Mouse (Mus musculus) frontal cortex, adult (tissue): ENCODE data around the gene Acot7.

Experiments used
- ATAC-seq: cut with Nextera tagmentation; 2 replicates; pipeline ENCODE4 v1.9.2; 2017; ENCODE audit warnings: mild to moderate bottlenecking, moderate library complexity, mixed read lengths; ENCODE audit not compliant: low TSS enrichment

The Acot7 gene

DNA sequence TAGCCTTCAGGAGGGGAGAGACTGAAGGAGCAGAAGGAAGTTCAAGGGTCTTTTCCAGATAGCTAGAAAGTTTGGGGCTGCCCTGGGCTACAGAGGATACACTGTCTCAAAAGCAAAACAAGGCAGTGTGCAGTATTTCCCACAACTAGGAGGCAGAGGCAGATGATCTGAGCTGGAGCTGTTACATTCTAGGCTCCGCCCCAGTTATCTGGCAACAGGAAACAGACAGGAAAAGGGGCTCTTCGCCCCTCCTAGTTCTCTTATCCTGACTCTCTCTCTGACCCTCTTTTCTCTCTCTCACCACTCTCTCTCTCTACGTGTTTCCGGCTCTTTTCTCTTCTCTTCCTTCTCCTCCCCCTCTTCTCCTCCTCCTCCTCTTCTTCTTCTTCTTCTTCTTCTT, 118.0 kb downstream of the Acot7 start:
- no peak for ATAC-seq

DNA sequence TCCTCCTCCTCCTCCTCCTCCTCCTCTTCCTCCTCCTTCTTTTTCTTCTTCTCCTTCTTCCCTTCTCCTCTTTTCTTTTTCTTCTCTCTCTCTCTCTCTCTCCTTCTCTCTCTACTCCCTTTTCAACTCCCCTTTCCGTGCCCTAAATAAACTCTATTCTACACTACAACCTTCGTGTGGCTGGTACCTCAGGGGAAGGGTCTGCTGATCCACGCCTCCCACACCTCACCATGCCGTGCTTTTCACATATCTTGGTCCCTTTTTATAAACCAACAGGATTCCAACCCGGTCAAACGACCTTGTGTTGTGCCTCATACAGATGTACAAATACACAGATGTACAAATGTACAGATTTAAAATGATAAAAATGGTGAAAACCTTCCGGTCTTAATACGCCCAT, 118.4 kb downstream of the Acot7 start:
- ATAC-seq: no peak

DNA sequence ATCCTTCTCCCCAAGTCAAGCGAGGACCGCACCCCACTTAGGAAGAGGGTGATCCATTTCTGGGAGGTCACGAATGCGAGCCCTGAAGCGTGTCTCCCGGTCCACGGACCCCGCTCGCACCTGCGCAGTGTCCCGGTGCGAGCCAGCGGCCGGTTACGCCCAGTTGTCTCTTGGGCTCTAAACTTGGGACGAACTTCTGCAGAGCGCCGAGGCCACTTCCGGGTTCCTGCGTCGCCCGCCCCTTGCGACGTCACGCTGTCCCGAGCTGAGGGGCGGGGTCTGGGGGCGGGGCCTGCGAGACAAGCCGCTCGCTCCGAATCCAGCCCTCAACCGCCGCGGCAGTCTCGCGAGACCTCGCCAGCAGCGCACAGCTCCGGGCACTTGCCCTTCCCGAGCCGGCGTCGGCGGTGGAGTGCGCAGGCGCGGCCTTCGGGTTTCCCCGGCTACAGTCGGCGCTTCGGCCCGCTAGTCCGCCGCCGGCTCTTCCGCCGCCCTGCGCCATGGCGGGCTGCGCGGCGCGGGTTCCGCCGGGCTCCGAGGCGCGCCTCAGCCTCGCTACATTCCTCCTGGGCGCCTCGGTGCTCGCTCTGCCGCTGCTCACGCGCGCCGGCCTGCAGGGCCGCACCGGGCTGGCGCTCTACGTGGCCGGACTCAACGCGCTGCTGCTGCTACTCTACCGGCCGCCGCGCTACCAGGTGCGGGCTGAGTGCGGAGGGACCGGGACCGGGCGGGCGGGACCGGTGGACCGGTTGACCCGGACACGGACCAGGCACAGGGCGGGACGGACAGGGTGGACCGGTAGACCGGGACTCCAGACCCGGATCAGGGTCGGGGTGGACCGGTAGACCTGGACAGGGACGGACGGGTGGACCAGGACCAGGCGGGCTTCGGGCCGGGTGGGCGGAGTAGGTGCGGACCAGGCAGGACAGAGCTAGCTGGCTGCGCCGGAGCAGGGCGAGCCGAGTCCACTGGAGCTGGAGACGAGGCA, 119.2 kb downstream of the Acot7 start, which contains the start of gene Icmt:
TSS of gene Icmt (plus strand) at position 354 of the 988 bp plus-strand sequence.
- ATAC-seq: peak; percentile 93

DNA sequence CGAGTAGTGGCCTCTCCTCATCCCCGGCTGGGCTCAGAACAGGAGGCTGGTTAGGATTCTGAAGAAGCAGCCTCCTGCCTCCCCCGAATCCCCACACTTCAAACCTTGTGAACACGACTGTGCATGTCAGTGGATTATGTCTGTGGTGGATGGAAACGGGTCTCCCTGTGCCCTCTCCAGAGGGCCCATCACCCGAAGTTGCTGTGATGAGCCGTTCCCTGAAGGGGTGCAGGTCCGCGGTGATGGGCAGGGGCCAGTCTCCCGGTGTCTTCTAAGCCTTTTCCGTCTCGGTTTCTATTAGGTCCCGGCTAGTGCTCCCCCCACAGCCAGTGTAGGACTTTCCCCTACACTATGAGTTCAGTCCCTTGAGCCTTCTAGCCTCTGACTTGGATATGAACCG, 120.9 kb downstream of the Acot7 start:
- no peak for ATAC-seq

DNA sequence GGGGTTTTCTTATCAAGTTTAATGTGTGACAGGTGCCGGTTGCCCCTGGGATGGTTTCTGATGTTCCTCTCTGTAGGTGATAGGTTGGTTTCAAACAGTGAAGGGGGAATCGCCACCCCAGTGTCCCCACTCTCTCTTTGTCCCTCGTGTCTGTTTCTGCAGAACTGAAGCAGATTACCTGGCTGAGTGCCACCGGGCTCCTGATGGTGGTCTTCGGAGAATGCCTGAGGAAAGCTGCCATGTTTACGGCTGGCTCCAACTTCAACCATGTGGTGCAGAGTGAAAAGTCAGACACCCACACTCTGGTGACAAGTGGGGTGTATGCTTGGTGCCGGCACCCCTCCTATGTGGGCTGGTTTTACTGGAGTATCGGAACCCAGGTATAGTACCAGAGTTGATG, 122.4 kb downstream of the Acot7 start:
- ATAC-seq: no peak

DNA sequence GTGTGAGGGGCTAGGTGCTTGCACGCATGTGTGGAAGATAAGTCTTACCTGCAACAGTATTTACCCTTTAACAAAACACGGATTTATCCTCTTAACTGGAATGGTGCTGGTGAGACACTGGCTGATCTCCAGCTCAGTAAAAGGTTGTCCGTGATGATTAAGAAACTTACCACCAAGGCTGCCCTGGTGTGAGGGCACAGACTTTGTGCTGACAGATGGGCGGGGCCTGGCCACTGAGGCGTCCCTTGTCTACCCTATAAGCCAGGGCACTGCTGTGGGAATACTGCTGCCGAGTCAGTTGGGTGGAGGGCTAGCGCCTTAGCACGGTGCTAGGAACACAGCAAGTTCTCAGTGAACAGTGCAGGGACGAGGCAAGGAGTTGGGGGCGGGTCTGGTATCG, 124.1 kb downstream of the Acot7 start:
- no peak for ATAC-seq

DNA sequence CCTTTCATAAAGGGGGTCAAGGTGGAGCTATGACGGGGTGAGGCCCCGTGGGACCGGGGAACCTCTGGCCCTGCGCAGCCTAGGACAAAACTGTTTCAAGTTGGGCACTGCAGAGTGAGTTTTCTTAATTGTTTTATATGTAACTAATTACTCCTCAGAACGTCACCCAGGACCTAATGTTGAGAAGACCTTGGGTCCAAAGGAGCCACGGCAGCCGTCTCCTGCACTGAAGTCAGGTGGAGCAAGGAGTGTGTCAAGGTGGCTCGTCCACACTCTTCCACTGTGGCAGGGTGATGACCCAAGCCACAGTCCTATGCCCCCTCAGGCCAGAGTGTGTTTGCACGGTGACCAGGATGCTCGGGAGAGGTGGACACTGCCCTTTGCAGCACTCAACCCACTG, 125.2 kb downstream of the Acot7 start:
- no peak for ATAC-seq

DNA sequence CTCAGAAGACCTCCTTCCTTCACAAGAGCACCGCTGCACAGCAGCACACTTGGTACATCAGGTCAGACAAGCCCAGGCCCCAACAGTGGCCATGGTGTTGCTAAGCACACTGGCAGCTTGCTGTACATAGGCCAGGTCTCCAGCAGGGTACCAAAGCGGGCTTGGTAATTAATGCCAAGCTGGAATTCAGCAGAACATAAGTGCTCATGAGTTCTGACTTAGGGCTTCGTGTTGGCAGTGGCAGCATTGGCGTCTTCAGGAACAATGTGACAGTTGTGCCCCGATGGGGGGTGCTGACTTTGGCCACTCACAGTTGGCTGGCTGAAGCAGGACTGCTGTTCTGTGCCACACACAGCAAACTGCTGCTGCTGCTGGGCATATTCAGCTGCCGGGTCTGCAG, 126.8 kb downstream of the Acot7 start:
- no peak for ATAC-seq

DNA sequence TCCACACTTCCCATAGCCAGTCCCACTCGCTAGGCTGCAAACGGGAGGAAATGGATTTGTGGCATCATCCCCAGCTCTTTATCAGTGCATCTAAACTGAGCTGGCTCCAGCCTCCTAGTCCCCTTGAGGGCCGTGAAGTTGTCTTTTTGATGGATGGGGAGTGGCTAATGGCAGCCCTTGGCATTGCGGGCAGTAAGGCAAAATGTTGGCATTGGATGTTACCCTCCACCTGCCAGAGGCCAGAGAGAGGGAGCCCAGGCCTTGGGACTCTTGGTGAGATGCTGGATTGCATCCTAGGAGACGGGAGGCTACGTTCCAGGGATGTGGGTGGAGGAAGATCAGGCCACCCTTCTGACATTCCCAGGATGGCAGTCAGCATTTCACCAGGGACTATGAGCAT, 128.1 kb downstream of the Acot7 start:
- no peak for ATAC-seq

DNA sequence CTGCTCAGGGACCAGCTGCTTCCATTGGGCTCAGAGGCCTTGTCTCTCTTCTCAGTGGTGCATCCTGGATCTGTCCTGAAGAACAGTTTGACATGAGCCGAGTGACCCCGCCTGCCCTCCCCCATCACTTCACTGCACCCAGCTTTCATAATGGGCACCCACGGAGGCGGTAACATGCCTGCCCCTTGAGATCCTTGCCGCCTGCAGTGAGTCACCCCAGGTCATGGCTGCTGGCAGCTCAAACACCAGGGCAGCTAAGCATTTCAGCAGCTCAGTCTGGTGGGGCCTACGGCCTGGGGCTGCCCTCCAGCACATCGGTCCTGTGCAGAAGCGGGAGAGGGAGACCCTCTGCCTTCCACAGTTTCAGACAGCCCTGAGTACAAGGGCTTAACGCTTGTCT, 129.6 kb downstream of the Acot7 start:
- no peak for ATAC-seq

DNA sequence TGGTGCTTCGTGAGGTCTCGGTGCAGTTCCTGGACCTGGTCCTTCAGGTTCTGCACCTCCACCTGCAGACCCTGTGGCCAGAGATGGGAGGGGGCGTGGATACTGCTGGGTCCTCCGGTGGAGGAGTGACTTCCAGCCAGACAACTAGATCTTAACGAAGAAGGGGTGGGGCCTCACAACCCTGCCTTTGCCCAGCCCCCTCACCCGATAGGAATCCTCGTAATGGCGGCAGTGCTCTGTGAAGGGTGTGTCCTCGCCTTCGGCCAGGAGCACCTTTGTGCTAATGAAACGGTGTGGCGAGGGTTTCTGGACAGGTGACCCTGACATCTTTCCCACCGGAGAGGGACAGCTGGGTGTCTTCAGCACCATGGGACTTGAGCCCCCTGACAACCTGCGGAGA, 134.3 kb downstream of the Acot7 start:
- no peak for ATAC-seq

DNA sequence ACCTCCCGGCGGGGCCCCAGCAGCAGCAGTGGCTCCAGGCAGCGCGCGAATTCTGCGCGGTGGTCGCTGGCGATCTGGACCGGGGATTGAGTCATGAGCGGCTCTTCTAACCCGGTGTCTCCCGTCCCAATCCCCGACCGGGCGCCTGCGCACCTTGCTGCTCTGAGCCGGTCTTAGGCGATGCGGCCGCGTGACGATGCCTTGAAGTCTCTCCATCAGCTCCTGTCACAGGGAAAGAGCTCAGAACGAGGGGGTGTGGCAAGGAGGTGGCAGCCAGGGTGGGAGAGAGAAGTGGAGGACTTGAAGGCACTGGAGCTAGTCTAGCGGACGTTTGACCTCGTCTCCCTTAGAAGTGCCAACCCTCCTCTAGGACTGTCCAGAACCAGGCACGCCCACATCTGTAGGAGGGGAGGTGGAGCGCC, 135.3 kb downstream of the Acot7 start:
- ATAC-seq: 0 out of 2 replicates have a peak, but pooled peaks have one; percentile 26

DNA sequence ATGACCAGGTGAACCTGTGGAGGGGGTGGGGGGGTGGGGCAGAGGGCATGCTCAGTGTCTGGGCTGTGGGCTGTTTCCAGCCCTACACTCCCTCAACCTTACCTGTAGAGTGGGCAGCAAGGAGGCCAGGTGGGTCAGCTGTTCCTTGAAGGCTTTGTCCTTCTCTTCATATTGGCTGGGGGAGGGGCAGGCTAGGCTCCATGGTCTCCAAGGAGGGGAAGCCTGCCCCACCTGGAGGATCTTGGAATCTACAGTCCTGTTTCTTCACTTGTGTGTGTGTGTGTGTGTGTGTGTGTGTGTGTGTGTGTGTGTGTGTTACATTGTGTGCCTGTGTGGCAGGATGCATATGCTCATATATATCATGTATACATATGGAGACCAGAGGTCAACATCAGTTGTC, 136.0 kb downstream of the Acot7 start:
- ATAC-seq: no peak

DNA sequence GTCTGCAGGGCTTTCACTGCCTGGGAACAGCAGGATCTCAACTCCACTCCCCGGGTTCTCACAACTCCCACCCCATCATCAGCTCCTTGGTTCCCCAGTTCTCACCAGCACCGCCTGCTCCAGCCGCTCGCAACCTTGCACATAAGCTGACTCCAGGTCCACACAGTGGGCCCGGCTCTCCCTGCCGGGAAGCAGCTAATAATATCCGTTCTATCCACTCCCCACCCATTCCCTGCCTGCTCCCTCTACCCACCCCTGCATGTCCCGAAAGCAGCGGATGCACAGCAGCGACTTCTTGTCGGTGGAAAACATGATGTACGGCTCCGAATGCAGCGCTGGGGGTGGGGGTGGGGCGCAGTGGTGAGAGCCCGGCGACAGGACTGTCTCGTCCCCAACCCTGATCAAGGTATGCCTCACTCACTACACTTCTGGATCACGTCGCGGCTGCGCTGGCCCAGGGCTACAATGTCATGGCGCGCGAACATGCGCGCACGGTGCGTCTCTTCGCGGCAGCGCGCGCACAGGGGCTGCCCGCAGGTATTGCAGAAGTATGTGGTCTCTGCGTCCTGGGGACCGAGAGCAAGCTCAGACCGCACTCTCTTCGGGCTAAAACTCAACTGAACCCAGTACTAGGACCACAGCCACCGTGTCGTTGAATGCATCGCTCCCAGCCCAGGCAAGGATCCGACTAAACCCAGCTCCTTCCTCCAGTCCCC, 137.7 kb downstream of the Acot7 start:
- peak; percentile 46; the same call in 1 of the 2 replicates for ATAC-seq

DNA sequence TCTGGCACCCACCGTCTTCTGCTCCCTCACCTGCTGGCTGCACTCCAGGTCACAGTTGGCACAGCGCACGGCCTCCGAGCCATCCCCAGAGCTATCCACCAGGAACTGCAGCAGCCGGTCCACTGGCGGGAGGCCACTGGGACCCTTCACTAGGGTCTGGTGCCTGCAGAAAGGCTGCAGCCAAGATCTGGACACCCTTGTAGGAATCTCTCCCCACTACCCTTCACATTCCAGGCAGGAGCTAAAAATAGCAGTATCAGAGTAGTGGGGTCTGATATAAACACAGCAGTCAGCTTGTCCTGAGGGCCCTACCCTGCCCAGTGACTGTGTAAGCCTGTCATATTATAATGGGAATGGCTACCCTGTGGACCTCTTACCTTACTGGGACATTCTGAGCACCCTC, 139.7 kb downstream of the Acot7 start:
- ATAC-seq: no peak

DNA sequence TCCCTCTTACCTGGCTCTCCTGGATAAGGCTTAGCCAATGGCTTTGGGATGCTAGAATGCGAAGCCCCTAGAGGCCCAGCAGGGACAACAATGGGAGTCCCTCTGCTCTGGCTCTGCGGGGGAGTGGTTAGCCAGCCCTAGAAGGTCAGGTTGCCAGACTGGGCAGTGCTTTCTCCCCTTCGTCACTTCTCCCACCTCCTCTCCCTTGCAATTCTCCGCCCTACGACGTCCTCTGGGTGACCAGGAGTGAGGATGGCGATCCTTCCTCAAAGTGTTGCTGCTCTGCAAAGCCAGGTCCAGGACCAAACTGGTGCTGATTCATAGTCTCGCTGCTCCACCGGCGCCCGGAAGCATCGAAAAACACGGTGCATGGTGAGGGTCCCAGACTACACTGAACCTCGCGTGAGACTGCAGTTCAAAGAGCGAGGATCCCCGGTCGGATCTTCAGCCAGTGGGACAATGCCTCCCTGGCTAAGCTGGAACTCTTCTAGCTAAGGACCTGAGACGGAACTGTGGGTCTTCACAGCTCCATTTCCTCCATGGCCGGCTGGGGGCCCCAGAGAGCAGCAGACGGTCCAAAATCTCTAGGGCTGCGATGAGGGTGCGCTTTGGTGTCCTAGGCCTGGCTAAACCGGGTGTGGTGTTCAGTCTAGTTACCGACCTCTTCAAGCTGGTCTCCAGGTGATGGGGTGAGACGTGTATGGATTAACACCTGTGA, 140.7 kb downstream of the Acot7 start, which contains the start of gene Rnf207:
TSS of gene Rnf207 (minus strand) at position 477 of the 718 bp plus-strand sequence.
- peak; percentile 77 for ATAC-seq
